Mouse (Mus musculus) lung, embryonic 15.5 days (tissue): ENCODE data around the gene Patj. TPM values are rescaled to one million over a fixed set of nuclear protein-coding genes. Genes with fewer than 3 reads are reported as not detected.
A peak's percentile ranks its signal among the peaks of the same experiment; 100 is the strongest.

ENCODE experiments used
- ATAC-seq: fragments of 200-750 bp; cut with Nextera tagmentation; 2 replicates; pipeline ENCODE4 v1.8.0; 2017; ENCODE audit warnings: moderate number of reproducible peaks, borderline replicate concordance; ENCODE audit not compliant: low FRiP score, low TSS enrichment; ENCODE audit errors: extremely low read depth
- H3K27ac ChIP-seq: fragments of 300-500 bp; sonication (generic); 2 replicates; pipeline ENCODE4 v1.5.1; 2015; ENCODE audit warnings: moderate library complexity, mild to moderate bottlenecking, inconsistent platforms
- H3K27me3 ChIP-seq: fragments of 300-500 bp; sonication (generic); 2 replicates; pipeline ENCODE4 v1.6.1; 2015; ENCODE audit warnings: inconsistent platforms
- H3K36me3 ChIP-seq: fragments of 300-500 bp; sonication (generic); 2 replicates; pipeline ENCODE4 v1.6.1; 2015; ENCODE audit warnings: inconsistent platforms
- H3K4me1 ChIP-seq: fragments of 300-500 bp; sonication (generic); 2 replicates; pipeline ENCODE4 v1.6.1; 2015; ENCODE audit warnings: inconsistent platforms
- H3K4me2 ChIP-seq: fragments of 300-500 bp; sonication (generic); 2 replicates; pipeline ENCODE4 v1.6.1; 2015; ENCODE audit warnings: inconsistent platforms, mild to moderate bottlenecking, moderate library complexity
- H3K4me3 ChIP-seq: fragments of 300-500 bp; sonication (generic); 2 replicates; pipeline ENCODE4 v1.5.1; 2015; ENCODE audit warnings: mild to moderate bottlenecking, inconsistent platforms
- H3K9ac ChIP-seq: fragments of 300-500 bp; sonication (generic); 2 replicates; pipeline ENCODE4 v1.6.1; 2015; ENCODE audit warnings: inconsistent platforms
- H3K9me3 ChIP-seq: fragments of 300-500 bp; sonication (generic); 2 replicates; pipeline ENCODE4 v1.6.1; 2016; ENCODE audit warnings: inconsistent platforms
- WGBS: fragments of 180-500 bp; shearing (Covaris S2); methylation state at CpG from one replicate; pipeline ENCODE4 v1.1.7; 2015; 5-methylcytosine and 5-hydroxymethylcytosine counted together
- microRNA-seq: library from miRNA; unstranded; fragments of <30 nt; microRNA quantifications from one replicate; pipeline ENCODE4, GENCODE M21; 2016
- polyA plus RNA-seq: library from polyadenylated mRNA; unstranded; fragments of >200 nt; fragmentation: Nextera tagmentation; extraction: Ambion mirVana; gene quantifications from 2 replicates; pipeline ENCODE4 v1.2.1, GENCODE M21; 2015

Gene Patj
- polyA plus RNA-seq, 1 experiment from 2014 or later, result 23.8 TPM

DNA sequence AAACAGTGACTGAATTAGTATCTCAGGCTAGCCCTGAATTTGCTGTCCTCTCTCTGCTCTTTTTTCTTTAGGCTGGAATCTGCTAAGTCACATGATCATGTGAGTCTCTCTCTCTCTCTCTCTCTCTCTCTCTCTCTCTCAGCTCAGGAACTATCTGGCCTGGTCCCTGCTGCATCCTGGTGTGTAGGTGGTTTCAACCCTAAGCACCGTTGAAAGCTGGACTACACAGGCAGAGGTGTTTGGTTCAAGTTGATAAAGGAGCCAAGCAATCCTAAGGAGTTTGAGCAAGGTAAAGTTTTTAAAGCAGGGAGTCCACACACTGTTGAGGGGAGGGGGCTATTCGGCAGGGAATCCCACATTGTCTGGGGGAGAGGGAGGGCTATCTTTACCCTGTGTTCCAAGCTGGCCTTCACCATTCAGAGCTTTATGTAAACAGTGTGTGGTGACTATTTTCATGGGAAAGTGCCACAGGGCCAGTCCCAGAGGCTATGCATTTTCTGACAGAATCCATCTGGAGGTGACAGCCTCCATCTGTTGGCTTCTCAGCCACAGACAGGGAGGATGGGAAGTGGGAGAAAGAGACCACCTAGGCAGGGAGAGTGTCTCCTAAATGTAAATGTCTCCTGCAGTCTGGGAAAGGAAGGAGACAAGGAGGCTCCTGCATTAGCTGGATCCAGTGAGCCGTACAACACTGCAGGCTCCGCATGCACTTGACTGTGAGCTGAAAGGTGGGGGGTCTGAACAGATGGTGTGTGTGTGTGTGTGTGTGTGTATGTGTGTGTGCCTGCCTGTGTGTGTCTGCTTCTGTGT lies 362.6 kb downstream of the Patj start:
- peak; percentile 89 for ATAC-seq
- no peak overlapping the region for H3K9ac ChIP-seq
- H3K4me2 ChIP-seq, result no peak overlapping the region
- peaks cover 15% of the 10 kb centered on the region for H3K4me1 ChIP-seq
- H3K9me3 ChIP-seq, result no peaks in the 10 kb centered on the region
- peaks cover 24% of the 10 kb centered on the region for H3K36me3 ChIP-seq
- H3K4me3 ChIP-seq, result no peak overlapping the region
- peak overlapping the region; percentile 65 for H3K27ac ChIP-seq
- WGBS, result 23% methylated on average over 4 of the region's 4 CpGs
- no peaks in the 10 kb centered on the region for H3K27me3 ChIP-seq

DNA sequence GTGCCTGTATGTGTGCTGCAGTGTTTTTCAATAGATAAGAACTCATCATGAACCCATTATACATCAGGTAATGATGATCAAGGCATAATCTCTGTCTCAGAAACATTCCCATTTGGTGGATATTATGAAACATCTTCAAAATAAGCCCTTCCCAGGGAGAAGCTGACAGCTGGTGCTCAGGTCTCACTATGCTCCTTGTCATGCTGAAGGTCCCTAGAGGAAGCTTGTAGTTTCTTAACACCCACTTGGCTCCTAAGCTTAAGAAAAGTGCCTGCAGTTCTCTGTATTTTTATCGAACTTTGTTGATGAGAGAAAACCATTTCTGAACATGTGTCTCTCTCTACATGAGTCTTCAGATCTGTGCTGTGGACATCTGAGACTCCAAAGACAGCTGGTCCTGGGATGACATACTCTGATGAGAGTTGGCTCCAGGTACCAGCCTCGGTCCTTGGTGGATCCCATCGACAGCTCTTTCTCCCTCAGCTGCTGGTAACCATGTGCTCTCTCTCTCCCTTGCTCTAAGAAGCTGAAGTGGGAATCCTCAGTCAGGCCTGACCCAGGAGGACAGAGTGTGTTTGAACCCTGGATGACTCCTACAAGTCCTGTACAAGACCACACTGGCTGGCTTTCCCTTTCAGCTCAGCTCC lies 363.4 kb downstream of the Patj start:
- peak; percentile 19; the same call in 1 of the 2 replicates for ATAC-seq
- peak overlapping the region; percentile 65 for H3K27ac ChIP-seq

DNA sequence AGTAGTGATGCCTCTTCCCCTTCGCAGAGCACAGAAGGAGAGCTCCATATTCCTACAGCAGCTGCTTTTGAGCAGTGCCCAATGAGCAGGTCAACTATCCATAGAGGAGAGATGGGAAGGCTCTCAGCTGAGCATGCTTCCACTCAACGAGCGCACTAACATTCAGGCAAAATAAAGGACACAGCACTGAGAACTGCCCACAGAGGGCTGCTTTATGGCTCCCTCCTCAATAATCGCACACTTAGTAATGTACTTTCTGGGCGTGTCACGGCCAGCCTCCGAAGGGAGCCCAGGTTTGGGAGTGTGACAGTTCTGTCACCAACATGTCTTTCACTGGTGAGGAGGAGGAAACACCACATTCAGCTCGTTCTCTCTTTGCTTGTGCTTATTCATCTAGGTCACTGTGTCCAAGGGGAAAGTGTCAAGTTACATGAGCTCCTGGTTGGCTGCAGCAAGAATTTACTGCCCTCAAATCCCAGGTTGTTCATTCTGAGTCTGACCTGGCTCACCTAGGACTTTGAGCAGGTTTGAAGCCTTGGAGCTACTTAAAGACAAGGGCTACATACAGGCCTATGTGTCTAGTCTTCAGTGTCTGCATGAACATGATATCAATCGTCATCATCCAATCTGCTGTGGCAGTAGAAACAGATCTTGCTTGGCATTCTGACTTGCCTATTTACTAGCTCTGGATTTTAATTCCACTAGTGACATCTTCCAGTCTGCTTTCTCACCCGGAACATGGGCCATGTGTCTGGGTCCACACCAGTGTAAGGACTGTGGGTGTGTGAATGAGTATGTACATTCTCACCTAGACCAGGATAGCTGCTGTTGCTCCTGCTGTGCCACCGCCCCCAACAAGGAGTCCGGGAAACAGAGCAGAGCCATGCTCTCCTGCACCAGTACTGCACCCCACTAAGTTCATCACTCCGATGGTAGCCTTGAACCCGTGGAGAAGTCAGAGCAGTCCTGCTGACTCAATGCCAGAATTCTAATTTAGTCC lies 371.8 kb downstream of the Patj start:
- H3K36me3 ChIP-seq, result peaks cover 36% of the 10 kb centered on the region
- ATAC-seq, result no peak
- no peaks in the 10 kb centered on the region for H3K9me3 ChIP-seq
- H3K4me2 ChIP-seq, result no peak overlapping the region
- no peak overlapping the region for H3K4me3 ChIP-seq
- H3K9ac ChIP-seq, result no peak overlapping the region
- no peaks in the 10 kb centered on the region for H3K27me3 ChIP-seq
- H3K27ac ChIP-seq, result no peak overlapping the region
- no peaks in the 10 kb centered on the region for H3K4me1 ChIP-seq
- WGBS, result 65% methylated on average over 14 of the region's 14 CpGs

More for the DNA sequence above, 363.4 kb downstream of the Patj start:
- Histone ChIP-seq H3K4me1 (peaks cover 15% of the 10 kb centered on the region), H3K36me3 (peaks cover 28% of the 10 kb centered on the region), H3K4me3 (no peak overlapping the region), H3K9me3 (no peaks in the 10 kb centered on the region), H3K9ac (no peak overlapping the region), H3K4me2 (no peak overlapping the region), H3K27me3 (no peaks in the 10 kb centered on the region)
- WGBS, result 40% methylated on average over 3 of the region's 3 CpGs

Small RNA genes within 50 kb of the gene (microRNA-seq; reads per million reads assigned to microRNA genes)
- gene Gm22625 (not detected), gene Gm26154 (not detected)

Other genes with a start within 250 kb of the Patj start
- gene Tm2d1, start 12.5 kb upstream of the Patj start, polyA plus RNA-seq, result 92.4 and 92.7 TPM in 2 replicates